Mouse (Mus musculus) neural tube, embryonic 11.5 days (tissue): ENCODE data around the gene Pim3. TPM values are rescaled to one million over a fixed set of nuclear protein-coding genes. Genes with fewer than 3 reads are reported as not detected.
"Not testable (repeated sequence)": the region's sequence is repeated elsewhere in the genome, so short reads cannot be mapped to it uniquely, and the experiment has no call there.

Source experiments
- ATAC-seq: fragments of 200-750 bp; cut with Nextera tagmentation; 2 replicates; pipeline ENCODE4 v1.8.0; 2017; ENCODE audit warnings: moderate number of reproducible peaks, mild to moderate bottlenecking, moderate TSS enrichment, moderate library complexity; ENCODE audit not compliant: insufficient read depth, low FRiP score, low TSS enrichment
- DNase-seq: peaks from one replicate; pipeline ENCODE4 v3.0.0-alpha.2; 2015; ENCODE audit warnings: low spot score
- H3K27ac ChIP-seq: fragments of 300-500 bp; sonication (generic); 2 replicates; pipeline ENCODE4 v1.5.1; 2014; ENCODE audit warnings: low read depth, mild to moderate bottlenecking, low read length
- H3K27me3 ChIP-seq: fragments of 300-500 bp; sonication (generic); 2 replicates; pipeline ENCODE4 v1.6.1; 2014; ENCODE audit warnings: mild to moderate bottlenecking, low read length, mixed read lengths; ENCODE audit not compliant: control insufficient read depth, insufficient read depth
- H3K36me3 ChIP-seq: fragments of 300-500 bp; sonication (generic); 2 replicates; pipeline ENCODE4 v1.6.1; 2014; ENCODE audit warnings: mild to moderate bottlenecking, low read length, moderate library complexity, mixed read lengths; ENCODE audit not compliant: control insufficient read depth, insufficient read depth
- H3K4me1 ChIP-seq: fragments of 300-500 bp; sonication (generic); 2 replicates; pipeline ENCODE4 v1.6.1; 2014; ENCODE audit warnings: low read length, mixed read lengths; ENCODE audit not compliant: control insufficient read depth, insufficient read depth
- H3K4me2 ChIP-seq: fragments of 300-500 bp; sonication (generic); 2 replicates; pipeline ENCODE4 v1.6.1; 2014; ENCODE audit warnings: low read depth, mild to moderate bottlenecking, moderate library complexity
- H3K4me3 ChIP-seq: fragments of 300-500 bp; sonication (generic); 2 replicates; pipeline ENCODE4 v1.5.1; 2014; ENCODE audit warnings: low read depth, low read length
- H3K9ac ChIP-seq: fragments of 300-500 bp; sonication (generic); 2 replicates; pipeline ENCODE4 v1.6.1; 2014; ENCODE audit warnings: mild to moderate bottlenecking, low read length
- H3K9me3 ChIP-seq: fragments of 300-500 bp; sonication (generic); 2 replicates; pipeline ENCODE4 v1.6.1; 2016; ENCODE audit warnings: low read length; ENCODE audit not compliant: control insufficient read depth
- WGBS: fragments of 180-500 bp; shearing (Covaris S2); extraction: QIAGEN DNeasy Blood & Tissue Kit; methylation state at CpG from one replicate; pipeline ENCODE4 v1.1.7; 2014; 5-methylcytosine and 5-hydroxymethylcytosine counted together
- polyA plus RNA-seq: library from polyadenylated mRNA; unstranded; fragments of >200 nt; fragmentation: Nextera tagmentation; extraction: Ambion mirVana; gene quantifications from 2 replicates; pipeline ENCODE4 v1.2.1, GENCODE M21; 2014

The Pim3 gene
- 38.7 and 42.3 TPM in 2 replicates for polyA plus RNA-seq

DNA sequence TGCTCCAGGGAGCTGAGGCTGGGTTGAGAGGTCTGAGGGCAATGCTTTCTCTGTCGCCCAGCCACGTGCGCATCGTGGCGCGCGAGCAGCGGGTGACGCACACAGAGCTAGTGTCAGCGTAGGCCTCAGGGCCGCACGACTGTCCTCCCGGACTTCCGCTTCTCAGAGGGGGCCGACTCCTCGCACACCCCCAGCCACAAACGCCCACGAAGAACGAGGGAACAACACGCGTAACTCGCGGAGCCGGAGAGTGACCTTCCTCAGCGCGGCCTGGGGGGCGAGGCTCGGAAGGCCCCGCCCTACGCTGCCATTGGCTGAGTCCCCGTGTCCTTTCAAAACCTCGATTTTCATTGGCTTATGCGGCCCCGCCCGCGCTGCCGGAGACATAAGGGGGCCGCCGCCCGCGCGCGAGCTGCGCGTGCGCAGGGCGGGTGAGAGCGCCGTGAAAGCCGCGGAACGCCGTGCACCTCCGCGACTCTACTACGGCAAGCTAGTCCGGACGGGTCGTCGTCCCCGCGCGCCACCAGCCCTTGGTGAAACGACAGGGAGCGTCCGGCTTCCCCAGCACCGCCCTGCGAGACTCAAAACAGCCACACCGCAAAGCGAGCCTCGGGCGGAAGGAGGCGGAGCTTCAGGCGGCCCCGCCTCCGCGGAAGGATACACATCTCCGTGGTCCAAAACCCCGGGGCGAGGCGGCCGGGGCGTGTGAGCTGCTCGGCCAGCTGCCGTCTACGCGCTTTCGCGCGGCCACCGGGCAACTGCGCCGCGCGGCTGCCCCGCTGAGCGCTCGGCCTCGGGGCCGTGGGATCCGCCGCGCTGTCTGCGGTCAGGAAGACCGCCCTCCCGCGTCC is at the start of gene Pim3:
Gene Pim3 (plus strand): TSS at position 415 of the 851 bp plus-strand sequence.
- under 1% methylated on average over 107 of the region's 107 CpGs for WGBS
- Histone ChIP-seq H3K27ac (peak within 1 kb of the TSS; percentile 96), H3K36me3 (peaks cover 7% of the 10 kb centered on the region), H3K9me3 (no peaks in the 10 kb centered on the region), H3K4me3 (peak within 1 kb of the TSS; percentile 94), H3K4me2 (peak within 1 kb of the TSS; percentile 84), H3K9ac (peak within 1 kb of the TSS; percentile 82), H3K4me1 (peaks cover 12% of the 10 kb centered on the region), H3K27me3 (no peaks in the 10 kb centered on the region)
- ATAC-seq: peak; percentile 86
- peak; percentile 98 for DNase-seq

- no peaks in the 10 kb centered on the region; the same call in 1 of the 2 replicates for H3K4me1 ChIP-seq
- no peak overlapping the region for H3K9ac ChIP-seq
- peaks cover 2% of the 10 kb centered on the region for H3K36me3 ChIP-seq
- H3K9me3 ChIP-seq: no peaks in the 10 kb centered on the region
- H3K4me2 ChIP-seq: no peak overlapping the region
- H3K27ac ChIP-seq: no peak overlapping the region
- DNase-seq (no peak), ATAC-seq (no peak)
- no peak overlapping the region for H3K4me3 ChIP-seq
- no peaks in the 10 kb centered on the region for H3K27me3 ChIP-seq
- 90% methylated on average over 3 of the region's 3 CpGs for WGBS
These were observed 48.7 kb upstream of the Pim3 start for GRCm38 (mm10) chr15:88813262-88813661.

GRCm38 (mm10) chr15:88813873-88814272 is 48.1 kb upstream of the Pim3 start:
- H3K4me1 ChIP-seq, H3K4me2 ChIP-seq, H3K4me3 ChIP-seq, DNase-seq, ATAC-seq, H3K27me3 ChIP-seq, H3K36me3 ChIP-seq, H3K9me3 ChIP-seq, H3K9ac ChIP-seq, H3K27ac ChIP-seq: not testable (repeated sequence)
- WGBS: 88% methylated on average over 2 of the region's 2 CpGs

DNA sequence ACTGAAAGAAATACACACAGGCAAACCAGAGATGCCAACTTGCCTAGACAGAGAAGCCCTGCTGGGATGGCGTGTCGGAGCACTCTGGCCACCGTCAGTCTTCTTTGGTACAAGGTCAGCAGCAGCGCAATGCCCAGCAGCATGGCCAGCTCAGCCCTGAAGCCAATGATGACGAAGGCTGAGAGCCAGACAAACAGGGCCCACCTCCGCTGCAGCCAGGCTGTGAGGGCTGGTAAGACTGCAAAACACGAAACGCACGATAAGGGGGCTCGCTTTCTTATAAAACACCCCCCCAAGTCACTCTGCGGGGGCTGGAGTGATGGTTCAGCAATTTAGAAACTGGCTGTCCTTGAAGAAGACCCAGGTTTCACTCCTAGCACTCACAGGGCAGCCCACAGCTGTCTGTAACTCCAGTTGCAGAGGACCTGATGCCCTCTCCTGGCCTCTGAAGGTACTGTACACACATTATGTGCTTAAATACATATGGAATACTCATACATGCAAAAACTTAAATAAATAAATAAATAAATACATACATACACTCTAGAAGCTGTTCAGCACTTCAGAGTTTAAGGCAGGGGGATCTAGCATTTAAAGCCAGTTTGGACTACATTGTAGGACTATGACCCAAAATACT is 47.5 kb upstream of the Pim3 start:
- Histone ChIP-seq H3K9me3 (no peaks in the 10 kb centered on the region), H3K4me2 (no peak overlapping the region), H3K4me1 (peaks cover 3% of the 10 kb centered on the region; the same call in 1 of the 2 replicates), H3K27ac (no peak overlapping the region), H3K4me3 (no peak overlapping the region), H3K36me3 (peaks cover 2% of the 10 kb centered on the region), H3K9ac (no peak overlapping the region), H3K27me3 (no peaks in the 10 kb centered on the region)
- DNase-seq (no peak), ATAC-seq (no peak)
- 95% methylated on average over 11 of the region's 11 CpGs for WGBS

DNA sequence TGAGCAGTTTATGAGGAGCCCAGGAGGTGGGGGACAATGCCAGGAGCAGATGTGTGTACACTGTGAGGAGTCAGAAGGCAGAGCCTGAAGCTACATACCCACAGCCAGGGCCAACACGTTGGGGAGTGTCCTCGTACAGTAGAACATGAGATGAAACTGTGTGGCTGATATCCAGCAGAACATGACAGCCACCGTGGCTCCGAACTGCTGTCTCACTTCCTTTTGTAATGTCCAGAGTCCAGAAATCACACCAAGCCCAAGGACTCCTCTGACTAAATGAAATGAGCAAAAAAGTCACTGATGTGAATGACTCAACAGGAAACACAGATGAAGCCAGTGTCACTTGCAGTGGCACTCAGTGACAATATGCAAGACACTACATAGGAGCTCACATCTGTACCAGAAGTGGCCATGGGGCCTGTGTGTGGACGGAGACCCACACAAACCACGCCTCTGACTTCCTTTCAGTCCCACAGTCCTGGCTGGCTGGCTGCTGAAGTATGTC is 46.7 kb upstream of the Pim3 start:
- Histone ChIP-seq H3K4me3 (no peak overlapping the region), H3K9ac (no peak overlapping the region), H3K9me3 (no peaks in the 10 kb centered on the region), H3K4me2 (no peak overlapping the region), H3K36me3 (no peaks in the 10 kb centered on the region; the same call in none of the 2 replicates), H3K4me1 (peaks cover 5% of the 10 kb centered on the region), H3K27ac (no peak overlapping the region), H3K27me3 (no peaks in the 10 kb centered on the region)
- DNase-seq (no peak), ATAC-seq (no peak)
- 93% methylated on average over 6 of the region's 6 CpGs for WGBS

- Histone ChIP-seq H3K9me3 (no peaks in the 10 kb centered on the region), H3K4me3 (peak within 1 kb of the TSS; percentile 84), H3K4me1 (peaks cover 14% of the 10 kb centered on the region), H3K27ac (peak within 1 kb of the TSS; percentile 76), H3K27me3 (no peaks in the 10 kb centered on the region), H3K4me2 (peak within 1 kb of the TSS; percentile 66), H3K9ac (peak within 1 kb of the TSS; percentile 84), H3K36me3 (peaks cover 10% of the 10 kb centered on the region)
- under 1% methylated on average over 77 of the region's 88 CpGs for WGBS
- DNase-seq (peak; percentile 99), ATAC-seq (peak; percentile 99)
These were observed 42.7 kb upstream of the Pim3 start, which contains the start of the genes Alg12 and Creld2 for GRCm38 (mm10) chr15:88819026-88819905. TSS of gene Alg12 (minus strand) at chr15:88819318. TSS of gene Creld2 (plus strand) at chr15:88819646.

GRCm38 (mm10) chr15:88819906-88820303 is 42.1 kb upstream of the Pim3 start:
- peaks cover 14% of the 10 kb centered on the region for H3K4me1 ChIP-seq
- DNase-seq: no peak
- WGBS: 1% methylated on average over 23 of the region's 23 CpGs
- peak overlapping the region; percentile 84 for H3K9ac ChIP-seq
- H3K4me2 ChIP-seq: peak overlapping the region; percentile 60
- no peaks in the 10 kb centered on the region for H3K9me3 ChIP-seq
- 0 out of 2 replicates have a peak, but pooled peaks have one; percentile 1 for ATAC-seq
- H3K4me3 ChIP-seq: peak overlapping the region; percentile 84
- H3K27ac ChIP-seq: 0 out of 2 replicates have a peak overlapping the region, but pooled peaks have one; percentile 34
- H3K36me3 ChIP-seq: peaks cover 12% of the 10 kb centered on the region
- no peaks in the 10 kb centered on the region for H3K27me3 ChIP-seq

GRCm38 (mm10) chr15:88821403-88821802 is 40.6 kb upstream of the Pim3 start:
- no peak overlapping the region for H3K4me2 ChIP-seq
- no peaks in the 10 kb centered on the region for H3K9me3 ChIP-seq
- WGBS: 82% methylated on average over 7 of the region's 7 CpGs
- H3K27me3 ChIP-seq: no peaks in the 10 kb centered on the region
- DNase-seq: no peak
- no peak overlapping the region for H3K27ac ChIP-seq
- no peak for ATAC-seq
- H3K4me1 ChIP-seq: peaks cover 14% of the 10 kb centered on the region
- H3K4me3 ChIP-seq: no peak overlapping the region
- H3K36me3 ChIP-seq: peaks cover 16% of the 10 kb centered on the region
- H3K9ac ChIP-seq: no peak overlapping the region
